Mouse (Mus musculus) thymus, adult 2 months (tissue): ENCODE measurements around the gene Cecr2.

Source experiments
- CTCF ChIP-seq: fragments of 200-500 bp; IDR thresholded peaks from 2 replicates; pipeline ENCODE4 v1.5.1; 2012; ENCODE audit warnings: mild to moderate bottlenecking, control low read depth, low read length, moderate library complexity, borderline replicate concordance; ENCODE audit not compliant: control insufficient read depth, poor library complexity, insufficient read depth; ENCODE audit errors: extremely low read depth
- POLR2A ChIP-seq: fragments of 200-500 bp; IDR thresholded peaks from 2 replicates; pipeline ENCODE4 v1.6.1; 2012; ENCODE audit warnings: mild to moderate bottlenecking, low read length, control low read depth, moderate library complexity; ENCODE audit not compliant: control insufficient read depth, poor library complexity, insufficient read depth; ENCODE audit errors: extremely low read depth

- TF ChIP-seq CTCF, result no peak
- no peak for TF ChIP-seq POLR2A
Measured at GRCm38 (mm10) chr6:120665415-120665815, 754 bp upstream of the Cecr2 start.
